Mouse (Mus musculus): ENCODE data around the gene Cep162. TPM values are rescaled to one million over a fixed set of nuclear protein-coding genes. Genes with fewer than 3 reads are reported as not detected.
A peak's percentile ranks its signal among the peaks of the same experiment; 100 is the strongest.

Gene Cep162
- polyA plus RNA-seq, 1 experiment, result 8.3 TPM

- H3K4me3 ChIP-seq (ENCODE audit: control insufficient read depth, low read depth, low read length), result no peak overlapping the region
- no peak for TF ChIP-seq CTCF (IDR thresholded peaks at IDR 0.05; ENCODE audit: control insufficient read depth, insufficient read depth, insufficient replicate concordance, low read depth, low read length)
- no peak for TF ChIP-seq POLR2A (IDR thresholded peaks at IDR 0.05; ENCODE audit: control insufficient read depth, low read depth, low read length)
- no peaks in the 10 kb centered on the region for H3K36me3 ChIP-seq (ENCODE audit: control insufficient read depth, insufficient read depth, low read length)
- H3K27me3 ChIP-seq (ENCODE audit: control insufficient read depth, insufficient read depth, low read length), result no peaks in the 10 kb centered on the region
- H3K27ac ChIP-seq (ENCODE audit: control insufficient read depth, insufficient read depth, low read depth, low read length), result peak overlapping the region; percentile 26; the same call in 1 of the 2 replicates
- H3K4me1 ChIP-seq (ENCODE audit: control insufficient read depth, insufficient read depth, low read length), result no peaks in the 10 kb centered on the region
Observed at GRCm38 (mm10) chr9:87167001-87167830, 88.1 kb downstream of the Cep162 start.

- no peaks in the 10 kb centered on the region for H3K4me1 ChIP-seq (ENCODE audit: control insufficient read depth, insufficient read depth, low read length)
- no peaks in the 10 kb centered on the region for H3K36me3 ChIP-seq (ENCODE audit: control insufficient read depth, insufficient read depth, low read length)
- no peak for TF ChIP-seq CTCF (IDR thresholded peaks at IDR 0.05; ENCODE audit: control insufficient read depth, insufficient read depth, insufficient replicate concordance, low read depth, low read length)
- TF ChIP-seq POLR2A (IDR thresholded peaks at IDR 0.05; ENCODE audit: control insufficient read depth, low read depth, low read length), result no peak
- H3K27ac ChIP-seq (ENCODE audit: control insufficient read depth, insufficient read depth, low read depth, low read length), result no peak overlapping the region
- no peak overlapping the region for H3K4me3 ChIP-seq (ENCODE audit: control insufficient read depth, low read depth, low read length)
- no peaks in the 10 kb centered on the region for H3K27me3 ChIP-seq (ENCODE audit: control insufficient read depth, insufficient read depth, low read length)
Observed at GRCm38 (mm10) chr9:87162559-87162958, 92.8 kb downstream of the Cep162 start.

- Histone ChIP-seq H3K4me3 (ENCODE audit: control insufficient read depth, low read depth, low read length) (no peak overlapping the region), H3K27me3 (ENCODE audit: control insufficient read depth, insufficient read depth, low read length) (no peaks in the 10 kb centered on the region), H3K27ac (ENCODE audit: control insufficient read depth, insufficient read depth, low read depth, low read length) (no peak overlapping the region), H3K4me1 (ENCODE audit: control insufficient read depth, insufficient read depth, low read length) (no peaks in the 10 kb centered on the region), H3K36me3 (ENCODE audit: control insufficient read depth, insufficient read depth, low read length) (no peaks in the 10 kb centered on the region)
- TF ChIP-seq POLR2A (IDR thresholded peaks at IDR 0.05; ENCODE audit: control insufficient read depth, low read depth, low read length), result no peak
- TF ChIP-seq CTCF (IDR thresholded peaks at IDR 0.05; ENCODE audit: control insufficient read depth, insufficient read depth, insufficient replicate concordance, low read depth, low read length), result no peak
Observed at GRCm38 (mm10) chr9:87152641-87153325, 102.6 kb downstream of the Cep162 start.

- no peaks in the 10 kb centered on the region for H3K36me3 ChIP-seq (ENCODE audit: control insufficient read depth, insufficient read depth, low read length)
- peaks cover 8% of the 10 kb centered on the region for H3K4me1 ChIP-seq (ENCODE audit: control insufficient read depth, insufficient read depth, low read length)
- no peaks in the 10 kb centered on the region for H3K27me3 ChIP-seq (ENCODE audit: control insufficient read depth, insufficient read depth, low read length)
- TF ChIP-seq POLR2A (IDR thresholded peaks at IDR 0.05; ENCODE audit: control insufficient read depth, low read depth, low read length), result no peak
- no peak for TF ChIP-seq CTCF (IDR thresholded peaks at IDR 0.05; ENCODE audit: control insufficient read depth, insufficient read depth, insufficient replicate concordance, low read depth, low read length)
- H3K27ac ChIP-seq (ENCODE audit: control insufficient read depth, insufficient read depth, low read depth, low read length), result no peak overlapping the region
- H3K4me3 ChIP-seq (ENCODE audit: control insufficient read depth, low read depth, low read length), result no peak overlapping the region
Observed at GRCm38 (mm10) chr9:87147927-87148326, 107.4 kb downstream of the Cep162 start.

- no peaks in the 10 kb centered on the region for H3K36me3 ChIP-seq (ENCODE audit: control insufficient read depth, insufficient read depth, low read length)
- TF ChIP-seq CTCF (IDR thresholded peaks at IDR 0.05; ENCODE audit: control insufficient read depth, insufficient read depth, insufficient replicate concordance, low read depth, low read length) (no peak), POLR2A (IDR thresholded peaks at IDR 0.05; ENCODE audit: control insufficient read depth, low read depth, low read length) (no peak)
Observed at GRCm38 (mm10) chr9:87146400-87146799, 108.9 kb downstream of the Cep162 start.

GRCm38 (mm10) chr9:87145671-87146070 is 109.7 kb downstream of the Cep162 start:
- H3K36me3 ChIP-seq (ENCODE audit: control insufficient read depth, insufficient read depth, low read length), result no peaks in the 10 kb centered on the region
- no peak for TF ChIP-seq CTCF (IDR thresholded peaks at IDR 0.05; ENCODE audit: control insufficient read depth, insufficient read depth, insufficient replicate concordance, low read depth, low read length)
- no peak for TF ChIP-seq POLR2A (IDR thresholded peaks at IDR 0.05; ENCODE audit: control insufficient read depth, low read depth, low read length)
- H3K27me3 ChIP-seq (ENCODE audit: control insufficient read depth, insufficient read depth, low read length), result no peaks in the 10 kb centered on the region
- no peak overlapping the region for H3K27ac ChIP-seq (ENCODE audit: control insufficient read depth, insufficient read depth, low read depth, low read length)
- H3K4me1 ChIP-seq (ENCODE audit: control insufficient read depth, insufficient read depth, low read length), result peaks cover 8% of the 10 kb centered on the region
- H3K4me3 ChIP-seq (ENCODE audit: control insufficient read depth, low read depth, low read length), result no peak overlapping the region

More at GRCm38 (mm10) chr9:87146400-87146799, 108.9 kb downstream of the Cep162 start:
- Histone ChIP-seq H3K4me1 (ENCODE audit: control insufficient read depth, insufficient read depth, low read length) (peaks cover 8% of the 10 kb centered on the region), H3K27me3 (ENCODE audit: control insufficient read depth, insufficient read depth, low read length) (no peaks in the 10 kb centered on the region), H3K4me3 (ENCODE audit: control insufficient read depth, low read depth, low read length) (no peak overlapping the region), H3K27ac (ENCODE audit: control insufficient read depth, insufficient read depth, low read depth, low read length) (no peak overlapping the region)

- Histone ChIP-seq H3K4me1 (ENCODE audit: control insufficient read depth, insufficient read depth, low read length) (peaks cover 8% of the 10 kb centered on the region), H3K36me3 (ENCODE audit: control insufficient read depth, insufficient read depth, low read length) (no peaks in the 10 kb centered on the region), H3K27me3 (ENCODE audit: control insufficient read depth, insufficient read depth, low read length) (no peaks in the 10 kb centered on the region), H3K27ac (ENCODE audit: control insufficient read depth, insufficient read depth, low read depth, low read length) (no peak overlapping the region), H3K4me3 (ENCODE audit: control insufficient read depth, low read depth, low read length) (no peak overlapping the region)
- TF ChIP-seq CTCF (IDR thresholded peaks at IDR 0.05; ENCODE audit: control insufficient read depth, insufficient read depth, insufficient replicate concordance, low read depth, low read length) (no peak), POLR2A (IDR thresholded peaks at IDR 0.05; ENCODE audit: control insufficient read depth, low read depth, low read length) (no peak)
Observed at GRCm38 (mm10) chr9:87145180-87145579, 110.2 kb downstream of the Cep162 start.
